Mouse (Mus musculus): ENCODE results near the gene Alox12b. TPM values are rescaled to one million over a fixed set of nuclear protein-coding genes. Genes with fewer than 3 reads are reported as not detected.

Gene Alox12b
- total and polyA plus RNA-seq, 3 experiments, result not detected

- peak overlapping the region; percentile 76 for H3K9ac ChIP-seq (ENCODE audit: control insufficient read depth, low read depth, low read length, poor library complexity, severe bottlenecking)
- H3K27ac ChIP-seq (ENCODE audit: control insufficient read depth, low read depth, low read length), result peak overlapping the region; percentile 46
- DNase-seq (ENCODE audit: low read depth, low spot score), result peak; percentile 95
- peaks cover 0 to 5% of the 10 kb centered on the region in 2 experiments; a peak in 2 of 4 replicates for H3K36me3 ChIP-seq (ENCODE audit: control insufficient read depth in 1 of 2, insufficient read depth in 2 of 2, low read length in 2 of 2)
- H3K4me3 ChIP-seq (ENCODE audit: control insufficient read depth in 1 of 2, insufficient read depth in 1 of 2, low read depth in 2 of 2, low read length in 2 of 2), result peak overlapping the region; percentile 48 to 78
- H3K9me3 ChIP-seq (replicated peaks; ENCODE audit: insufficient read depth, low read length), result no peaks in the 10 kb centered on the region
- peaks cover 0 to 12% of the 10 kb centered on the region in 2 experiments; a peak in 2 of 4 replicates for H3K4me1 ChIP-seq (ENCODE audit: control insufficient read depth in 1 of 2, insufficient read depth in 2 of 2, low read length in 2 of 2)
- no peaks in the 10 kb centered on the region for H3K27me3 ChIP-seq (ENCODE audit: control insufficient read depth in 1 of 2, insufficient read depth in 2 of 2, low read length in 2 of 2)
- TF ChIP-seq ZNF384 (IDR thresholded peaks at IDR 0.05; ENCODE audit: low read depth, low read length), result peak; percentile 98
- peak; percentile 45 for TF ChIP-seq HCFC1 (IDR thresholded peaks at IDR 0.05; ENCODE audit: low read depth, low read length)
- TF ChIP-seq MYC (IDR thresholded peaks at IDR 0.05; ENCODE audit: low read depth, low read length), result 0 out of 2 replicates have a peak, but pooled peaks have one; percentile 62
- no peak for TF ChIP-seq ETS1 (IDR thresholded peaks at IDR 0.05; ENCODE audit: low read depth, low read length)
- TF ChIP-seq BHLHE40 (IDR thresholded peaks at IDR 0.05; ENCODE audit: borderline replicate concordance, low read depth, low read length), result no peak
- TF ChIP-seq E2F4 (IDR thresholded peaks at IDR 0.05; ENCODE audit: borderline replicate concordance, low read depth, low read length), result no peak; the same call in 1 of the 2 replicates
- TF ChIP-seq RCOR1 (IDR thresholded peaks at IDR 0.05; ENCODE audit: low read depth, low read length), result no peak
- no peak for TF ChIP-seq NELFE (IDR thresholded peaks at IDR 0.05; ENCODE audit: low read depth, low read length)
- TF ChIP-seq UBTF (IDR thresholded peaks at IDR 0.05; ENCODE audit: borderline replicate concordance, insufficient read depth, low read depth, low read length), result no peak
- no peak for TF ChIP-seq TAL1 (IDR thresholded peaks at IDR 0.05; ENCODE audit: low read length)
- peak; percentile 96 for TF ChIP-seq MAFK (IDR thresholded peaks at IDR 0.05; ENCODE audit: borderline replicate concordance, low read depth, low read length)
- TF ChIP-seq CHD1 (IDR thresholded peaks at IDR 0.05; ENCODE audit: low read depth, low read length), result no peak
- TF ChIP-seq POLR2A (IDR thresholded peaks at IDR 0.05; ENCODE audit: control insufficient read depth in 1 of 2, insufficient read depth in 1 of 2, low read depth in 1 of 2, low read length in 2 of 2, poor library complexity in 1 of 2), result peak in 1 of 2 experiments; percentile 71; a peak in 1 of 4 replicates
- TF ChIP-seq SIN3A (IDR thresholded peaks at IDR 0.05; ENCODE audit: low read length), result 0 out of 2 replicates have a peak, but pooled peaks have one; percentile 6
- TF ChIP-seq CHD2 (IDR thresholded peaks at IDR 0.05; ENCODE audit: low read length), result no peak
- no peak for TF ChIP-seq RAD21 (IDR thresholded peaks at IDR 0.05; ENCODE audit: low read depth, low read length)
- TF ChIP-seq MYB (IDR thresholded peaks at IDR 0.05; ENCODE audit: low read depth, low read length), result no peak
- 0 out of 2 replicates have a peak, but pooled peaks have one; percentile 9 for TF ChIP-seq GATA1 (IDR thresholded peaks at IDR 0.05; ENCODE audit: low read depth, low read length)
- TF ChIP-seq ELF1 (IDR thresholded peaks at IDR 0.05; ENCODE audit: low read depth, low read length), result peak; percentile 61; the same call in 1 of the 2 replicates
- no peak for TF ChIP-seq NRF1 (IDR thresholded peaks at IDR 0.05; ENCODE audit: insufficient read depth, low read depth, low read length, poor library complexity, severe bottlenecking)
- no peak for TF ChIP-seq MEF2A (IDR thresholded peaks at IDR 0.05; ENCODE audit: extremely low read depth, insufficient replicate concordance, low read depth, low read length, poor library complexity, severe bottlenecking)
- TF ChIP-seq JUND (IDR thresholded peaks at IDR 0.05; ENCODE audit: low read depth, low read length), result no peak
- no peak for TF ChIP-seq MXI1 (IDR thresholded peaks at IDR 0.05; ENCODE audit: low read depth, low read length)
- peak; percentile 99 for TF ChIP-seq TBP (IDR thresholded peaks at IDR 0.05; ENCODE audit: low read depth, low read length)
- TF ChIP-seq EP300 (IDR thresholded peaks at IDR 0.05; ENCODE audit: low read depth in 1 of 2, low read length in 2 of 2), result no peak
- no peak for TF ChIP-seq SMC3 (IDR thresholded peaks at IDR 0.05; ENCODE audit: low read depth, low read length)
- TF ChIP-seq POLR2AphosphoS2 (IDR thresholded peaks at IDR 0.05; ENCODE audit: low read length), result peak; percentile 89; the same call in 1 of the 2 replicates
- TF ChIP-seq CTCF (IDR thresholded peaks at IDR 0.05 in 2 of 3, conservative IDR thresholded peaks at IDR 0.05 in 1 of 3; ENCODE audit: control insufficient read depth in 1 of 3, insufficient read depth in 1 of 3, low read depth in 2 of 3, low read length in 3 of 3, poor library complexity in 1 of 3, severe bottlenecking in 1 of 3), result no peak
- no peak for TF ChIP-seq GABPA (IDR thresholded peaks at IDR 0.05; ENCODE audit: low read depth, low read length)
- no peaks in the 10 kb centered on the region for H3K79me2 ChIP-seq (ENCODE audit: control insufficient read depth, insufficient read depth, low read length, poor library complexity)
Measured at GRCm38 (mm10) chr11:69110319-69111046, 46.3 kb upstream of the Alox12b start.
